Mouse (Mus musculus) forebrain, embryonic 11.5 days (tissue): ENCODE measurements at regions not wholly inside any gene's neighbourhood (a gene's known extent, or its start where the extent isn't known, plus 50 kb on each side); places are given as distances from the start of the nearest gene placed in this dataset.

Experiments
- ATAC-seq: fragments of 200-750 bp; cut with Nextera tagmentation; replicated peaks from 2 replicates; pipeline ENCODE4 v1.8.0; 2017; ENCODE audit warnings: moderate TSS enrichment; ENCODE audit not compliant: low FRiP score
- DNase-seq: peaks from one replicate; pipeline ENCODE4 v3.0.0-alpha.2; 2017; ENCODE audit warnings: low spot score
- H3K27ac ChIP-seq: fragments of 300-500 bp; sonication (generic); 2 replicates; pipeline ENCODE4 v1.5.1; 2014; ENCODE audit warnings: low read depth, low read length
- H3K27me3 ChIP-seq: fragments of 300-500 bp; sonication (generic); 2 replicates; pipeline ENCODE4 v1.6.1; 2014; ENCODE audit warnings: mild to moderate bottlenecking, low read length, mixed read lengths; ENCODE audit not compliant: control insufficient read depth, insufficient read depth
- H3K36me3 ChIP-seq: fragments of 300-500 bp; sonication (generic); 2 replicates; pipeline ENCODE4 v1.6.1; 2014; ENCODE audit warnings: mild to moderate bottlenecking, low read length, moderate library complexity, mixed read lengths; ENCODE audit not compliant: control insufficient read depth, insufficient read depth
- H3K4me1 ChIP-seq: fragments of 300-500 bp; sonication (generic); replicated peaks from 2 replicates; pipeline ENCODE4 v1.6.1; 2014; ENCODE audit warnings: low read length, mixed read lengths; ENCODE audit not compliant: control insufficient read depth, insufficient read depth
- H3K4me2 ChIP-seq: fragments of 300-500 bp; sonication (generic); 2 replicates; pipeline ENCODE4 v1.6.1; 2014; ENCODE audit warnings: low read depth, mild to moderate bottlenecking, low read length, moderate library complexity, mixed read lengths; ENCODE audit not compliant: severe bottlenecking
- H3K4me3 ChIP-seq: fragments of 300-500 bp; sonication (generic); 2 replicates; pipeline ENCODE4 v1.5.1; 2014; ENCODE audit warnings: low read depth, low read length
- H3K9ac ChIP-seq: fragments of 300-500 bp; sonication (generic); 2 replicates; pipeline ENCODE4 v1.6.1; 2014; ENCODE audit warnings: low read length
- H3K9me3 ChIP-seq: fragments of 300-500 bp; sonication (generic); 2 replicates; pipeline ENCODE4 v1.6.1; 2016; ENCODE audit warnings: low read length, mixed read lengths; ENCODE audit not compliant: control insufficient read depth
- WGBS: fragments of 180-500 bp; shearing (Covaris S2); extraction: QIAGEN DNeasy Blood & Tissue Kit; methylation state at CpG from one replicate; pipeline ENCODE4 v1.1.7; 2014; 5-methylcytosine and 5-hydroxymethylcytosine counted together

DNA sequence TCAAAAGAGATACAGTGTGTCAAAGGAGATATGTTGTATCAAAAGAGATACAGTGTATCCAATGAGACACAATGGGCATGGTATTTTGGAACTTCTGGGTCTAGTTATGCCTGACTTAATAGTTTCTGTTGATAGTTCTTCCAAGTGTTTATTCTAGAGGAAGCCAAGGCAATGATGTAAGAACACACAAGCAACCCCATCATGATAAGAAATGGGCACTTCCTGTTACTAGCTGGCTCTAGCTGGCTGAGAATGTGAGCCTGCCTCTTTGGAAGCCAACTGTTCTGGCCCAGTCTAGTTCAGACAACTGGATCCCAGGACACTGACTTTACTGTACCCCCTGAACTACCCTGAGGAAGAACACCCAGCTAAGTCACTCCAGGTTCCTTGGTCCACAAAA, 102.7 kb upstream of the Rxfp2 start:
- no peak overlapping the region for H3K4me3 ChIP-seq
- H3K4me1 ChIP-seq = no peaks in the 10 kb centered on the region
- H3K9me3 ChIP-seq = no peaks in the 10 kb centered on the region
- no peak for ATAC-seq
- no peak overlapping the region for H3K27ac ChIP-seq
- no peak overlapping the region for H3K9ac ChIP-seq
- no peak overlapping the region for H3K4me2 ChIP-seq
- H3K36me3 ChIP-seq = no peaks in the 10 kb centered on the region
- H3K27me3 ChIP-seq = no peaks in the 10 kb centered on the region
- DNase-seq = no peak

- no peak for DNase-seq
- no peak overlapping the region for H3K4me2 ChIP-seq
- no peak for ATAC-seq
- H3K36me3 ChIP-seq = no peaks in the 10 kb centered on the region
- no peak overlapping the region for H3K9ac ChIP-seq
- no peaks in the 10 kb centered on the region for H3K9me3 ChIP-seq
- no peak overlapping the region for H3K4me3 ChIP-seq
- H3K27ac ChIP-seq = no peak overlapping the region
- no peaks in the 10 kb centered on the region for H3K4me1 ChIP-seq
- H3K27me3 ChIP-seq = no peaks in the 10 kb centered on the region
- 33% methylated on average over 3 of the region's 3 CpGs for WGBS
Observed at GRCm38 (mm10) chr5:149917374-149917773, 101.1 kb upstream of the Rxfp2 start.

GRCm38 (mm10) chr5:149919097-149919496, 99.4 kb upstream of the Rxfp2 start:
- Histone ChIP-seq H3K4me1 (no peaks in the 10 kb centered on the region), H3K4me3 (no peak overlapping the region), H3K9me3 (no peaks in the 10 kb centered on the region), H3K4me2 (no peak overlapping the region), H3K9ac (no peak overlapping the region), H3K27ac (no peak overlapping the region), H3K36me3 (no peaks in the 10 kb centered on the region), H3K27me3 (no peaks in the 10 kb centered on the region)
- no peak for ATAC-seq
- no peak for DNase-seq
- 79% methylated on average over 4 of the region's 4 CpGs for WGBS

DNA sequence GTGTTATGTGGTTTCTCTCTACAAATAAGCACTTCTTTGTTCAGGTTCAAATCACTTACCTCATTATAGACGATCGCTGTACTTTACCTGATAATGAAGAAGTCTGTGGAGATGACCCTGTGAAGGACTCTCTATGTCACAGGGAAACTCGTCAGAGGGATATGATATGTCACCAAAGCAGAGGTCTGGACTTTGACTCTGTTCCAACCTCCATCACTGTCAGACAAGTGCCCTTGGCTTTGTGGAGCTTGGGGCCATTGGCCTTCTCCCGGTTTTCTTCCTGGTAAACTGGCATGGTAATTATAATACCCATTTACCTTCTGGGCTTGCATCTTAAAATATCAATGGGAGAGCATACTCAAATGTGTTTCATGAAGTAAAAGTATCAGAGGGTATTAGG, 98.1 kb upstream of the Rxfp2 start:
- Histone ChIP-seq H3K27me3 (no peaks in the 10 kb centered on the region), H3K9me3 (no peaks in the 10 kb centered on the region), H3K27ac (no peak overlapping the region), H3K4me2 (no peak overlapping the region), H3K36me3 (no peaks in the 10 kb centered on the region), H3K9ac (no peak overlapping the region), H3K4me1 (no peaks in the 10 kb centered on the region), H3K4me3 (no peak overlapping the region)
- no peak for DNase-seq
- no peak for ATAC-seq
- 91% methylated on average over 4 of the region's 4 CpGs for WGBS

DNA sequence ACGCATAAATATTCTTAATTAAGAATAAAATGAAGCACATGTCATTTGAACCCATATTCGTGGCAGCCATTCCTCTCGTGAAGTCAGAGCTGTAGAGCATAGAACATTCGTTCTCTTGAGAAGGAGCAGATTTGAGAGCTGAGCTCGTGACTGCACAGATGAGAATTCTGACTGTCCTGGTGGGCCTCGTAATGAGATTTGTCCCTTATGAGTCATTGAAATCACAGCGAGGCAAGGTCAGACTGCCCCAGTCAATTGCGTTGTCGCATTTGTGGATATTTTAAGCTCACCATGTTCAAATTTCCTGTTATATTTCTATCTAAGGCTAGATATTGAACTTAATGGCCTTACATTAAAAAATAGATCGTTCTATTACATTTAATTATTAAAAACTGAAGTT, 94.0 kb upstream of the Rxfp2 start:
- 93% methylated on average over 10 of the region's 10 CpGs for WGBS
- no peaks in the 10 kb centered on the region for H3K27me3 ChIP-seq
- no peaks in the 10 kb centered on the region for H3K4me1 ChIP-seq
- H3K27ac ChIP-seq = no peak overlapping the region
- ATAC-seq (no peak), DNase-seq (no peak)
- H3K4me3 ChIP-seq = no peak overlapping the region
- H3K9ac ChIP-seq = no peak overlapping the region
- no peaks in the 10 kb centered on the region for H3K36me3 ChIP-seq
- no peaks in the 10 kb centered on the region for H3K9me3 ChIP-seq
- H3K4me2 ChIP-seq = no peak overlapping the region

- H3K27me3 ChIP-seq = no peaks in the 10 kb centered on the region
- H3K4me3 ChIP-seq = no peak overlapping the region
- DNase-seq = no peak
- whole genome bisulfite sequencing = 87% methylated on average over 2 of the region's 2 CpGs
- H3K27ac ChIP-seq = no peak overlapping the region
- no peaks in the 10 kb centered on the region for H3K9me3 ChIP-seq
- no peak overlapping the region for H3K9ac ChIP-seq
- peaks cover 2% of the 10 kb centered on the region; the same call in 1 of the 2 replicates for H3K4me1 ChIP-seq
- no peaks in the 10 kb centered on the region for H3K36me3 ChIP-seq
- no peak for ATAC-seq
- no peak overlapping the region for H3K4me2 ChIP-seq
Observed at GRCm38 (mm10) chr5:149926786-149927185, 91.7 kb upstream of the Rxfp2 start.

- Histone ChIP-seq H3K27me3 (no peaks in the 10 kb centered on the region), H3K9ac (no peak overlapping the region), H3K4me1 (peaks cover 3% of the 10 kb centered on the region; the same call in 1 of the 2 replicates), H3K36me3 (no peaks in the 10 kb centered on the region), H3K4me2 (no peak overlapping the region), H3K9me3 (no peaks in the 10 kb centered on the region), H3K27ac (no peak overlapping the region), H3K4me3 (no peak overlapping the region)
- WGBS = 63% methylated on average over 9 of the region's 9 CpGs
- ATAC-seq (no peak), DNase-seq (no peak)
Observed at GRCm38 (mm10) chr5:149931574-149932161, 86.8 kb upstream of the Rxfp2 start.

DNA sequence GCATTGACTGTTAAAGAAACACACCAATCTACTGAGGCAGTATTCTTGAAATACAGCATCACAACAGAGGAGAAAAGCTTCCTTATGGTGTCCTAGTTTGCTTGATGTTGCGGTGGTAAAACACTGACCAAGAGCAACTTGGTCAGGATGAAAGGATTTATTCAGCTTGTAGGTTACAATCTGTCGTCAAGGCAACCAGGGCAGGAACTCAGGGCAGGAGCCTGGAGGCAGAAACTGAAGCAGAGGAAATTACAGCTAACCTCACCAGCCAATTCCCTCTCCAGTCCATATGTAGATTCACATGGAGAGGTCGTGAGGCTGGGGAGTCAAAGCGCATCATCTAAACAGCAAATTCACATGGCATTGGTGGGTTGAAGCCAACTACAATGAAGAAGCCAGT, 86.3 kb upstream of the Rxfp2 start:
- Histone ChIP-seq H3K4me1 (peaks cover 3% of the 10 kb centered on the region; the same call in 1 of the 2 replicates), H3K9me3 (no peaks in the 10 kb centered on the region), H3K9ac (no peak overlapping the region), H3K27ac (no peak overlapping the region), H3K27me3 (no peaks in the 10 kb centered on the region), H3K4me2 (no peak overlapping the region), H3K36me3 (no peaks in the 10 kb centered on the region), H3K4me3 (no peak overlapping the region)
- 44% methylated on average over 4 of the region's 4 CpGs for WGBS
- no peak for DNase-seq
- no peak; the same call in 1 of the 2 replicates for ATAC-seq

DNA sequence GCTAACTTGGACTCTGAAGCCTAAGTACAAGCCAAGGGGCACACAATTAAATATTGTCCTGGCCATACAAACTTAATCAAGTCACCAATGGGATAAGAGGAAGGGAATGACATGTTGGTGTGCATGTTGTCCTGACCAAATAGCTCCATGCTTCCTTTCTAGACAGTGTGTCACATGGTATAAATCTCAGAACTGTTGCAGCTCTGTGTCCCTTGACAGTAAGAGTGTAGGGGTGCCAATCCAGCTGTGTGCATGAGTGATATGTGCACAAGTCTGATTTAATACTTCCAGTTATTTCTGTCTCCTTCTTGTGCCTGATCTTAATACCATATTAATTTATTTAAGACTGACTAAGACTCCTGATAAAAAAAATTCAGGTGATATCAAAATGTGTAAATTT, 72.8 kb upstream of the Rxfp2 start:
- no peaks in the 10 kb centered on the region for H3K4me1 ChIP-seq
- no peak overlapping the region for H3K27ac ChIP-seq
- ATAC-seq = no peak
- H3K9ac ChIP-seq = no peak overlapping the region
- no peaks in the 10 kb centered on the region for H3K36me3 ChIP-seq
- H3K27me3 ChIP-seq = no peaks in the 10 kb centered on the region
- H3K9me3 ChIP-seq = no peaks in the 10 kb centered on the region
- H3K4me2 ChIP-seq = no peak overlapping the region
- no peak for DNase-seq
- no peak overlapping the region for H3K4me3 ChIP-seq
